Mouse (Mus musculus): ENCODE measurements at regions not wholly inside any gene's neighbourhood (a gene's known extent, or its start where the extent isn't known, plus 50 kb on each side); places are given as distances from the start of the nearest gene placed in this dataset.

DNA sequence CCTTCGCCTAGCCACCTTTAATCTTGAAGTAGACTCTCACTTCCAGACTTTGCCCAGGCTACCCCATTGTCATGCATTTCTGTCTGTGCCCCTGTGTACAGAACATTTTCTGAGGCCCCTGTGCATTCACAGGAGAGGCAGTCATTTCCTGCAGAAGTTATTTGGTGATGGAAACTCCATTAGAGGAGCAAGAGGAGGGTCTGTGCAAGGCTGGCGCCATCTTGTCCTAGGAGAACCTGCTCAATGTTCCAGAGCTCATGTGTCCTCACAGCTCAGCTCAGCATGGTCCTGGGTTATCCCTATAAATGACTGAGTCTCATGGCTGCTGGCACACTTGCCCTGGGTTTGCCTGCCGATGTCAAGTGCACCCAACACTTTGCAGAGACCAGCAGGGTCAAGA, 413.1 kb downstream of the Cdh26 start:
- DNase-seq = no peak

DNA sequence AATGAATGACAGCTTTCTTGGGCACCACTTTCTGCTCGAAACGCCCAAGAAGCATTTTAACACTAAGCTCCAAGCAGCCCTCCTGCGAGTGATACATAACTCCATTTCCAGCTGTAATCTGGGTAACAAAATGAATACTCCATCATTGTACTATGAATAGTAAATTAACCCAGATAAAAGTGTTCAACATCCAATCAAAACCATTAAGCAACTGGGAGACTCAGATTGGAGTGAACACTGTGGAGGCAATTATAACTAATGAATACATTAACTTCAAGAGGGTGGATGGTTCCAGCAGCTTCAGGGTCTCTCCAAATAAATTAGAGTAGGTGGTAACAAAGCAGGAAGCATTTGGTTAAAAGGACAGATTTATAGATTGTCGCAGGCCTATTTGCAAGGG, 414.2 kb downstream of the Cdh26 start:
- DNase-seq = no peak

DNA sequence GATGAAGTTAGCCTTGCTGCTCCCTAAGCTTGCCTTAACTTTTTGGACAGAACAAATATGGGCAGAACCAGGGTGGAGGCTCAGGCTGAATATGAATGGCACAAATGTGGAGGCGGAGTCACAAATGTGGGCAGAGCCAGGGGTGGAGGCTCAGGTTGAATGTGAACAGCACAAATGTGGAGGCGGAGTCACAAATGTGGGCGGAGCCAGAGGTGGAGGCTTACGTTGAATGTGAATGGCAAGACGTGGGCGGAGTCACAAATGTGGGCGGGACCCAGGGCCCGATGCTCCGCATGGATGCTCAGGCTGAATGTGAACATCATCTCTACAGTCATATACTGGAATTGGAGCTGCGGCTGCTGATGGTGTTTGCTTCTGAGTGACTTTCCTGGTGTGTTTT, 420.0 kb downstream of the Cdh26 start:
- no peak for DNase-seq

DNA sequence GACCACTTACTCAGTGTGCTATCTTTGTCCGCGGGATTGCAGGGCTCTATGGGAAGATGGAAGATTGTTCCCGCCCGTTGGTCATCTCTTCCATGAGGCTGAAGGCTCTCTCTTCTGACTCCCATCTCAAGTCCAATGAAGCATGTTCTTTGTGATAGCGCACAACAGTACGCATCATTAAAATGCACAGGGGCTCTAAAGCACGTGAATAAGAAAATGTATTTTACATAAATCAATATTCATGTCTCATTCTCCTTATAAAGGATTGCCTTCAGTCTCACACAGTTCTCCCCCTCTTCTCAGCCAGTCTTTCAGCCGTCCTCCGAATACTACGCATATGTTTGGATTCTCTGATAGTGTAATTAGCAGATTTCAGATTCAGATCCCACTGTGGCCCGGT, 420.4 kb downstream of the Cdh26 start:
- no peak for DNase-seq

DNA sequence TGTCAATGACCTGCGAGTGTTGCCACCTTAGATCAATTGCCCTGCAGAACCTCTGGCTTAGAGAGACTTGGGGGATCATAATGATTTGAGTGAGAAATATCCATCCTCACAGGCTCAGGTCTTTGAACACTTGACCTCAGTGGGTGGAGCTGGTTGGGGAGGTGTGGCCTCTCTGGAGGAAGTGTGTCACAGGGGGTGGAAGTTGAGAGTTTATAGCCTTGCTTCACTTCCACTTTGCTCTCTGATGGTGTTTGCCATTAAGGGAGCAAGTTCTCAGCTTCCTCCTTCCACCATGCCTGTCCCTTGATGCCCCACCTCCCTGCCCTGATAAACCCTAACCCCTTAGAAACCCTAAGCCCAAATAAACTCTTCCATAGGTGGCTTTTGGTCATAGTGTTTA, 423.7 kb downstream of the Cdh26 start:
- DNase-seq = no peak

DNA sequence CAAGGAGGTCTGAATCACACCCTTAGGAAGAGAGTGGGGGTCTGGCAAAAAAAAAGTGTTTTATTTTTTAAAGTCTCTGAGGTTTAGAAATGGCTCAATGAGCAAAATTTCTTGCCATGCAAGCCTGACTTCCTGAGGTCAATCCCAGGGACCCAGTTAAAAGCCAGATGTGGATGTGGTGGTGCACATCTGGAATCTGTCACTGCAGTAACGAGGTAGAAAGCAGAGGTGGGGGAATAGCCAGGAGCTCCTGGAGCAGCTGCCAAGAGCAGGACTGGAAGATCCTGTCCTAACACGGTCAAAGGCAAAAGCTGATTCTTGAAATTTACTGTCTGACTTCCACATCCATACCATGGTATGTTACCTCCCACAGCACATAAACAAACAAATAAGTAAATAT, 424.4 kb downstream of the Cdh26 start:
- DNase-seq = no peak

DNA sequence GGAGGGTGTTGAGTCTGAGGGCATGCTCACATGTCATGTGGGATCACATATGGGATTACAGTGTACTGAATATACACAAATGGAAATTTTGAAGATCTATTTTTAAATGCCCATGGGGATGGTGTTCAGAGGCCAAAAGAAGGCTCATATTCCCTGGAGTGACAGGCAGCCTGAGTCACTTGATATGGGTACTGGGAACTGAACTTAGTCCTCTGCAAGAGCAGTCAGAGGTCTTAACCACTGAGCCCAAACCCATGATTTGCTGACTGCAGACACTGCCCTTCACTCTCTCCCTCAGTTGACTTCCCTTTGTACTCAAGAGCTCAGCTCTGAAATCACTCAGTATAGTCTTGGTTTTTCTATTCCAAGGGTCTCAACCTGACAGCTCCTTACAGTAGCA, 432.3 kb downstream of the Cdh26 start:
- DNase-seq = no peak

DNA sequence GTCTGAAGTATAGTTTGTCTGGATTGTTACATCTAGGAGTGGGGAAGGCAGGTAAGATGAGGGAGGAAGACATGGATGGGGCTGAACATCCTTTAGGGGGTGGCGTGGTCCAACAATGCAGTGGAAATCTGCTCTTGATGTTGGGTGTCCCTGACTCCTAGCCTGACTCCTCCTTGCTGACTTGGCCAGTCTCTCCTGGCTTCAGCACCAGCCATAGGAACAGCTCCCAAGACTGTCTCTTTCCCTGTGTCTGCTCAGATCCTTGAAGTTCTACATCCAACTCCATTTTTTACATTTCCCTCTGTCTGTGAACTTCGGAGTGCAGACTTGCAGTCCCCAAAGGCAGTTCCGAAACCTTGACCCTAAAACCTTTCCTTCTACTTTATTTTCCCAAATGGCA, 436.8 kb downstream of the Cdh26 start:
- no peak for DNase-seq

DNA sequence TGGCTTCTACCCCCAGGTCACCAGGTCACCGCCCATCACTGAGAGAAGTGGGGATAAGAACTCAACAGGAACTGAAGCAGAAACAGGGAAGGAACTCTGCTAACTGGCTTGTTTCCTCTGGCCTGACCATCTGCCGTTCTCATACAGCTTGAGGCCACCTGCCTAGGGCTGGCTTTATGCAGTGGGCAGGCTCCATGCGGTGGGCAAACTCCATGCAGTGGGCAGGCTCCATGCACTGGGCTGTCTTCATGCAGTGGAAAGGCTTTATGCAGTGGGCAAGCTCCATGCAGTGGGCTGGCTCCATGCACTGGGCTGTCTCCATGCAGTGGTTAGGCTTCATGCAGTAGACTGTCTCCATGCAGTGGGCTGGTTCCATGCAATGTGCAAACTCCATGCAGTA, 438.8 kb downstream of the Cdh26 start:
- DNase-seq = no peak

DNA sequence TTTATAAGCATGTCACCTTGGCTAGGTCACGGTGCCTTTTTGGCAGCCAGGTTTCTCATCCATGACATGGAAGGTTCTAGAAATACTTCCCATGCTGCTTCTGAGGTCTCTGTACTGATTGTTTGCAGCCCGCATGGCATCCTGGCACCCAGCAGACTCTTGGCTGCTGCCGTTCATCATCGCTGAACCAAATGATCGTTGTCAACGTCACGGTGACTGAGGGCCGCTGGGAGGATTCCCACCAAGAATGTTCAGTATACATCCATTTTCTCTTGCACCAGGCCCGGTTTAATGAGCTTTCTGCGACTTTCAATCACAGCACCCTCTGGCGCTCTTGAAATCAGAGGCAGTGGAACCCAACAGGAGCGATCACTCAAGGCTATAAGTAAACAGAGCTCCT, 448.1 kb downstream of the Cdh26 start:
- no peak for DNase-seq

DNA sequence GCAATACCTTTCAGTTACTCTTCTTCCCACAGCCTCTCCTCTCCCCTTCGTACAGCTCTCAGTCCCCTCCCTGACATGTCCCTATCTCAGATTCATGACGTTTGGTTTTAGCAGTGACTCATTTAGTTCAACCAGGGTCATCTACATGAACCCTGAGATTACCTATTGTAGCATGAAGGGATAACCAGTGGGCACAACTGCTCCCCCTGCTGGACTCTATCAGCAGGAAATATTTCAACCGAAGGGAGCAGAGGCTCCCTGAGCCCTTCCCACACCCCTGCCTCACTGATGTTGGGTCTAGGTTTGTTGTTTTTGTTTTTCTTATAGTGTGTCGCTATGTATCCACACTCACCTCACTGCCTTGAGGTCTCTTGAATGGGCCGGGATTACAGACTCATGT, 455.4 kb downstream of the Cdh26 start:
- no peak for DNase-seq

DNA sequence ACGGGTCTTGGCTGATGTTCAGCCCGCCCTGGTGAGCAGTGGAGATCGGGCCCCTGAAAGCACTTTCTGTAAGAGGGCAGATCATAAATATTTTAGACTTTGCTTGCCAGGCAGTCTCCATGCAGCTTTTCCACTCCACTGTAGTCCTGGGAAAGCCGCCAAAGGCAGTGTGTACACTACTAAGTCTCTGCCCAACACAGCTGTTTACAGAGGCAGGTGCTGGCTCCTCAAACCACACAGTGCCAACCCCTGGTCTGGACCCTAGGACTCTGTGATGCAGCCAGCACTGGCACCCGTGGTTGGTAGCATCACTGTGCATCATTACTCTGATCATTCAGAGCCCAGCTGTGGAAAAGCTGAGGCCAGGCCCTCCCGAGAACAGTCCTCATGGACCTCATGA, 458.4 kb downstream of the Cdh26 start:
- no peak for DNase-seq

DNA sequence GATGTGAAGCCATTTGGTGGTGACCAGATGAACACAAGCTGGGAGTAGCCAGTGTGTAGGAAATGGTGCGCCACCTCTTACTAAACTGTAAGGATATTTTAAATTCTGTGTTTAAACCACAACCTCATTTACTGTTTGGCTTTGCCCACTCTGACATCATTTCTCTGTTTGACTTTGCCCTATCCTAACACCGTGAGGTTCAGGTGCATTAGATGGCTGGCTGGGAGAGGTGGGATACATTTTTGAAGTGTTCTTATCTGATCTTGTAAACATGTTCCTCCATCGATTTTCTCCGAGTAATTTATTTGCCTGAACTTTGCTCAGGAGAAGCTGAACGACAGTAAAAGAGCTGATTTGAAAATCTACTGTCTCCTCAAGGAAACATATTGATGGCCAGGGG, 472.1 kb downstream of the Cdh26 start:
- DNase-seq = no peak

DNA sequence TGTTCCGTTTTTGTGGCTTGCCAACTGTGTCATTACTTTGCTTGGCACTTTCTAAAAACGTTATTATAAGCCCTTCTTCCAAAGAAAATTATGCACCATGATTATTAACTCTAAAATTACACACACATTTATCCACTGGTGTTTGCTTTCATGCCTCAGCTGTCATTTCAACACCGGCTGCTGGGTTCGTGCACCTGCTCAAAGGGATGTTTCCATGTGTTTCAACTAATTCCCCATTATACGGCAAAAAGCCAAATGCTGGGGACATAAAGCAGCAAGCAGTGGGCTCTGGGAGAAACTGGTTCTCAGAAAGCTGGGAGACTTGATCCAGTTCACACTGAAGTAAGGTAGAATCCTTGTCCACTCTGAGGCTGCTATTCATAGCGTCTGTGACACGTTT, 479.0 kb downstream of the Cdh26 start:
- DNase-seq = no peak

DNA sequence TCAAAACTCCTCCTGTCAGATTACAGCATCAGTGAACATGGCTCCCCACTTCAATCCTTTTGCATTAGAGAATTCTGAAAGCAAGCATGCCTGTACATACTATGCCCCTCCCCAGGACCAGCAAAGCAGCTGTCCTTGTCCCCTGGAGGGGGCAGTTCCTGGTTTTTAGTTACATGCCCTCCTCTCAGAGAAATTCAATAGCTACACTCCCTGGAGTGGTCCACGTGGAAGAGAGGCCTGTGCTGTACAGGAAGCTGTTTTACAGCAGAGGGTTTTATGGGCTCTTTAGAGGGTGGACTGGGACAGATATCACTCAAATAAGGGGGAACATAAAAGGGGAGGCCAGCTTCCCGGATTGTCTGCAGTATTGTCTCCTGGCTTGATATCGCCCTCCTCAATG, 481.3 kb downstream of the Cdh26 start:
- no peak for DNase-seq

DNA sequence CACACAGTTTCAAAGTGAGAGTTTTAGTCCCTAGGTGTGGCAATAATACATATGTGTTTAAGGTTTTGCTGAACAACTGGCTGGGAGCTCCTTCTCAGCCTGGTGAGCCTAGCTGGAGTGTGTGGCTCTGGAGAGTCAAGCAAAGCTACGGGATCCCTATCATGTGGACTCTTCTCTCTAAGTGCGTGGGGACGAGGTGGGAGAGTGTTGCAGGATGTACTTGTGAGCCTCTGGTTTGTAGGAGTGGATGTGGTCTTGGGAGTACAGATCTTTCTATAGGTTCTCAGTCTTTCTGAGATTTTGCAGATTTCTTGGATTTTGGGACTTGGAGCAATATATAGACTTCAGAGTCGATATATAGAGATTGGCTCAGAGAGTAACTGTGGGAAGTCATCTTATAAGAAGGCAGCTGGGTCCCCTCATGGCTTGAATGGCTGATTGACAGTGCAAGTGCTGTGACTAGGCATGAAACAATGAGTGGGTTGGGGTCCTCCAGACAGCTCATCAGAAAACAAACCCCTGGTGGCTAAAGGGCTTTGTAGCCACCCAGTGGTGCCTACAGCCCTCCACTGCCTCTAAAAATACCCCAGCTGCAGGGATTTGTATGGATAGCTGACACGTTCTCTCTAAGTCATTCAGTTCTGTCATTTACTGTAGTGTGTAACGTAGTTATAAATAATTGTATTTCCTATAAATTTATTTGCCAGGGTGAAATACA, 486.1 kb downstream of the Cdh26 start:
- DNase-seq = no peak

DNA sequence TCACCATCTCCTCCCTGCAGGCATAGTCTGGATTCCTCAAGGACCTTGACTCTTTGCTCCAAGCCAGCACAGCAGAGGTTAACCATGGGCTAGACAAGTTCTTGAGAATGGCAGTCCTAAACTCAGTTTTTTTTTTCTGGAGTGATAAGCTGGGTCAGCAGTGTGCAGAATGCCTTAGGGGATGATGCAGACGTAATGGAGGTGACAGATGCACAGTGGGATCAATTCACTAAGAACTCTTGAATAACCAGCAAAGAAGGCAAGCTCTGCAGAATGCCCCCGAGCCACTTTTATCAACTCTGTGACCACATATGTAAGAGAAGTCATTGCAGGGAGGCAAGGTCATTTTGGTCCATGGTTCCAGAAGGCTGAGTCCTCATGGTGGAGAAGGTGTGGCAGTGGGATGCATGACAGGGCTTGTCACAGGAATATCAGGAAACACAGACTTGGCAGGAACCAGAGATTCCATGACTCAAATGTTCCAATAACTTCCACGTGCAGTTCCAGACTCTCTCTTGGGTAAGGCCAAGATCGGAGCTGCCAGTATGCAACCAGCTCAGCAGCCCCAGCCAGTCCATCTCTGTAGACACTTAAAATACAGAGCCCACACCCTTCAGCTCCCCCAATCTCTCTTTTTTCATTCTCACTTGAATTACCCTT, 494.3 kb downstream of the Cdh26 start:
- no peak for DNase-seq

DNA sequence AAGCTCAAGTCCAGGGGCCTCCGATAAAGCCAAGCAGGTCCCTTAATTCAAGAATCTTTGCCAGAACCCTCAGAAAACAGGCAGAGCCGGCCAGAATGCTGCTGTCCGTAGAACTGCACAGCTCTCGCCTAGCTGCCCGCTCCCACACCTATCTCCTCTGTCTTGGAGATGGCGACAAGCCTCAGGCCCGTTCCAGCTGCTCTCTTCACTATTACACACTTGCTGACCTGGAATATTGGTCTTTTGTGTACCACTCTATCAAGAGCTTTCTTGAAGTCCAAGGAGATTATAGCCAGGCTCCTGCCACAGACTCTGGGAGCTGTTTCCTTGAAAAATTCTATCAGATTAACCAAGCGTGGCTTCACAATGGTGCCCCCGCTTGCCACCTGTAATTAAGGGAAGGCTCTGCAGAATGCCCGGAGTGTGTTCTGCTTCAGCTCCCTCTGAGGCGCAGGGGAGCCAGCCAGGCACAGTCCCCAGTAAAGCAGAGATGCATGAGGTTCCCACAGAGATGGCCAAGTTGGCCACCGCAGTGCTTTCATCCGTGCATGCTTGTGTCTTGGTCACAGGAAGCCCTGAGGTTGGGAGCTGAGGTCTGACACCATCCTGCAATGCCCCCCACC, 496.8 kb downstream of the Cdh26 start:
- DNase-seq = no peak

DNA sequence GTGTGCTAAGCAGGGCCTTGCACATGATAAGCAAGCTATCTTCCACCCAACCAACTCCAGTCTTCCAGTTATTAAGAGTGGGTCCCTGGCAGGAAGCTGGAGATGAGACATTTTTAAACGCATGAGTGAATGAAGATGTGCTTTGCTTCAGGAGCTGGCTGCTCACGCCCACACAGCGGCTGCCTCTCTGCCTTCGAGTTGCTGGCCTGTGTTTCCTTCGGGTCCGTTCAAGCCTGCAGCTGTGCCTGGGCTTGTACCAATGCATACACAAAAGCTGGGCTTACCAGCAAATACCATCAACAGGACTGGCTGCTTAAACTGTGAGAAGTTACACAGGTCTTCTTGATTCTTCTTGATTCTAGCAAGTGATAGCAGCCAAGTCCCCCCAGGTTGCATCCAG, 498.7 kb downstream of the Cdh26 start:
- peak; percentile 57 for DNase-seq

DNA sequence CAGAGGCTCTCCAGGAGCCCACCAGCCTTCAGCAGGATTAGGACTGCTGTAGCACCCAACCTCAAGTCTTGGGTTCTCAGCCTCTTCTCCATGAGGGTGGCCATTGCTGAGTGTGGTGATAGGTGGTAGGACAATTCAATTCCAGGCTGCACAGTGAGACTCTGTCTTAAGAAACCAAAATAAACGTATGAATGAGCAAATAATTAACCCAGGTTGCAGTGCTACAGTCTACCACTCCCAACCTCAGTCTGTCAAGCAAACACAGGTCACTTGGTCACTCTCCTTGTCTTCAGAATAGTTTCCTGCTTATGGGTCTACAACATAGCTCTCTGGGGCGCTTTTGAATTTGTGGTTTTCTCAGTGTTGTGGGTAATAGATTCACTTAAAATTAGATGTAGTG, 499.8 kb downstream of the Cdh26 start:
- no peak for DNase-seq

DNA sequence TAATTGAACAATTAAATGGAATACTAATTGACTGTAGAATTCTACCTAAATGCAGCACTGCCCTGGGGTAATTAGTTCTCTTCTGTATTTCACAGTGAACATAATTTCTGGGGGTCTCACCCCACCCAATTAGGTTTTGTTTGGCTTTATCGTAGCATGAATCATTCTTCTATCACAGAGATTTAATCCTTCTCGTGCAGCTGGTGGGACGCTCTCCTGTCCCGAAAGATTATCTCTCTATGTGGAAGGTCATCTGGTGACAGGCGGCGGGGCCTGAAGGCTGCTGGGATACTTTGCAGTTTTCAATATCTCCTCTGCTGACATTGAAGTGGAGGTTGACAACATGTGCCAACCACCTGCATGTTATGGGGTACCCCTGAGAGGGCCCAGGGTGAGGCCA, 493.8 kb upstream of the Cdh4 start:
- no peak for DNase-seq

DNA sequence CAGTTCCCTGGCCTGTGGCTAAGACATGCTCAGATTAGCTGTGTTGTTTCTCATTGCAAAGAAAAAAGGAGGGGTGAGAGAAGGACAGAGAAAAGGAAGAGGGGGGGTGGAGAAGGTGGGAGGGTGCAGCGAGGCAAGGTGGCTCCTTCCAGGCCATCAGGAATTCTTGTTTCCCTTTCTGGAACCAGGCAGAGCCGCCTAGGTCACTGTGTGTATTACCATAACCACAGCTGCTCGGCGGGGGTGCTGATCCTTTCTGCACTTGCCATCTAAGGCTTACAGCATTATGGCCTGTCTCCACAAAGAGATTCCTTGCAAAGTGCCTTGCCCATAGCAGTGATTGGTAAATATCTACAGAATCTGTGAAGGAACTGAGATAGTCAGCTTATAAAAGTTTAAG, 493.1 kb upstream of the Cdh4 start:
- DNase-seq = no peak

DNA sequence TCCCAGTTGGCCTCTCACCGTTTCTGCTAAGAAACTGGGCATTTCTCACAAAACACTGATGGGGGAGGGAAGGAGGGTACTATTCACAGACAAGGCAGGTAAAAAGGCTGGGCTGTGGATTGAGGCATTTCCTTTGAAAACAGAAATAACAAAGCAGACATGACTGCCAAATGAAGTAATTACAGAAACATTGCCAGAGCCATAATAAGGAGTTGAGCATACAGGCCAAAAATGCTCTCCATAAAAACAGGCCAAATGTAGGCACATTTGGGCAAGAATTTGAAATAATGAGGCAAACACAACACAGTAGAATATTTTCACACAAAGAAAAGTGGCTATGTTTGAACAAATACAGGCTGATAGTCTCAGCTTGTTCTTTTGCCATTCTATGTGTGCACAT, 491.9 kb upstream of the Cdh4 start:
- DNase-seq = no peak

DNA sequence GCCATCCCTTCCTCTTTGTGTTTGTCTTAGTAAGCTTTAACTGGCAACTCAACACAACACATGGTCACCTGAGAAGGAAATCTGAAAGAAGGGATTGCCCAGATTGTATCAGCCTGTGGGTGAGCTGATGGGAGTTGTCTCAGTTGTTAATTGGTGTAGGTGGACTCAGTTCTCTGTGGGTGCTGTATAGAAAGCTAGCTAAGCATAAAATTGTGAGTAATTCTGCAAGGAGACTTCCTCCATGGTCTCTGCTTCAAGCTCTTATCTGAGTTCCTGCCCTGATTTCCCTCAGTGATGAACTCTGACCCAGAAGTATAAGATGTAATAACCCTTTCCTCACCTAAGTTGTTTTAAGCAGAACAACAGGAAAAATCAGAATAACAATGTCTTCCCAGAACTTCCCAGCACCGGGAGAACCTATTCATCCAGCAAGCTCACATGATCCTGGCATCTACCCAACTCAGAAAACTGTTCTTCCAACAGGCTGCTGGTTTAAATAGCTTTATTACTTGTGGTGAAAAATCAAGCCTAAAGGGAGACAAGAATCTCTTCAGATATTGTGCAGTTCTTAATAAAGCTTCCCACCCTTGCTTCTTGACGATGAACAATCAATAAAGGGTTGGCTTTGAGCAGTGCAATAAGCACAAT, 487.7 kb upstream of the Cdh4 start:
- DNase-seq = no peak

Data from right cerebral cortex, postnatal 14 days (tissue).